Mouse (Mus musculus): ENCODE measurements around the gene Mrps26. TPM values are rescaled to one million over a fixed set of nuclear protein-coding genes. Genes with fewer than 3 reads are reported as not detected.
A peak's percentile ranks its signal among the peaks of the same experiment; 100 is the strongest.

The Mrps26 gene
- polyA plus RNA-seq, 1 experiment: 86.9 TPM

DNA sequence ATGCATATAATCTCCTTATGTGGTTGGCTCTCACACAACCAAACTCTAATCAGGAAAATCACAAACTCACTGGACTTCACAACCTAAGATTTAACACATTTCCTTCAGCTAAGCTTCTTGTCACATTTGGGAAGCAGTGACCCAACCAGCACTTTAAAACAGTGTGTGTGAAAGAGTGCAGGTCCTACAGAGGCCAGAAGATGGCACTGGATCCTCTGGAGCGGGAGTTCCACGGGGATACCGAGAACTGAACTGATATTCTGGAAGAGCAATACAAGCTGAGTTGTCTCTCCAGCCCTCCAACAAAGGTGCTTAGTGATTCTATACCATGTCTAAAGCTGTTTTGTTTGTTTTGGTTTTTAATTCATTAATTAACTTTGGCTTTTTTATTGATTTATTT lies 49.5 kb downstream of the Mrps26 start:
- Histone ChIP-seq H3K27ac (ENCODE audit: insufficient read depth, low read length) (no peak overlapping the region), H3K4me1 (ENCODE audit: control insufficient read depth, insufficient read depth, low read length) (no peaks in the 10 kb centered on the region), H3K4me3 (ENCODE audit: insufficient read depth, low read length) (no peak overlapping the region)
- peak; percentile 38 for TF ChIP-seq CTCF (IDR thresholded peaks at IDR 0.05; ENCODE audit: extremely low read depth, insufficient read depth, low read length)
- TF ChIP-seq POLR2A (IDR thresholded peaks at IDR 0.05; ENCODE audit: extremely low read depth, insufficient read depth, low read length): no peak

Other genes with a start within 250 kb of the Mrps26 start
- 10.6 and 13.2 TPM in 2 replicates for gene Cpxm1, start 166.2 kb upstream of the Mrps26 start, polyA plus RNA-seq (2012; rRNA removed)
- gene Gm28372, start 158.5 kb upstream of the Mrps26 start, polyA plus RNA-seq (2012; rRNA removed): not detected in 2 replicates
- not detected in 2 replicates for gene 1700020A23Rik, start 158.5 kb upstream of the Mrps26 start, polyA plus RNA-seq (2012; rRNA removed)
- gene Tmem239, start 157.3 kb upstream of the Mrps26 start, polyA plus RNA-seq (2012; rRNA removed): not detected in 2 replicates
- 101 and 118 TPM in 2 replicates for gene Vps16, start 139.4 kb upstream of the Mrps26 start, polyA plus RNA-seq (2012; rRNA removed)
- 24.6 and 27.9 TPM in 2 replicates for gene Pced1a, start 139.0 kb upstream of the Mrps26 start, polyA plus RNA-seq (2012; rRNA removed)
- gene Ptpra, start 113.5 kb upstream of the Mrps26 start, polyA plus RNA-seq (2012; rRNA removed): 156 and 166 TPM in 2 replicates
- gene Oxt, start 12.4 kb downstream of the Mrps26 start, polyA plus RNA-seq (2012; rRNA removed): 0.32 and 0.42 TPM in 2 replicates
- gene Avp, start 18.8 kb downstream of the Mrps26 start, polyA plus RNA-seq (2012; rRNA removed): 0.81 and 1.2 TPM in 2 replicates
- gene Fastkd5, start 66.3 kb downstream of the Mrps26 start, polyA plus RNA-seq (2012; rRNA removed): 3.7 and 4.8 TPM in 2 replicates
- gene Ubox5, start 66.3 kb downstream of the Mrps26 start, polyA plus RNA-seq (2012; rRNA removed): 11.0 and 11.3 TPM in 2 replicates
- gene Lzts3, start 79.1 kb downstream of the Mrps26 start, polyA plus RNA-seq (2012; rRNA removed): 200 and 201 TPM in 2 replicates
- gene Ddrgk1, start 100.9 kb downstream of the Mrps26 start, polyA plus RNA-seq (2012; rRNA removed): 102 and 109 TPM in 2 replicates
- 64.5 TPM in 2 replicates for gene Itpa, start 103.9 kb downstream of the Mrps26 start, polyA plus RNA-seq (2012; rRNA removed)
- 1.5 and 1.8 TPM in 2 replicates for gene Slc4a11, start 133.8 kb downstream of the Mrps26 start, polyA plus RNA-seq (2012; rRNA removed)